Mouse (Mus musculus): ENCODE measurements around the gene Prkcq. TPM values are rescaled to one million over a fixed set of nuclear protein-coding genes. Genes with fewer than 3 reads are reported as not detected.

Gene Prkcq
- polyA plus RNA-seq (2015; fragmentation: Nextera tagmentation; extraction: Ambion mirVana): 20.1 and 20.8 TPM in 2 replicates

DNA sequence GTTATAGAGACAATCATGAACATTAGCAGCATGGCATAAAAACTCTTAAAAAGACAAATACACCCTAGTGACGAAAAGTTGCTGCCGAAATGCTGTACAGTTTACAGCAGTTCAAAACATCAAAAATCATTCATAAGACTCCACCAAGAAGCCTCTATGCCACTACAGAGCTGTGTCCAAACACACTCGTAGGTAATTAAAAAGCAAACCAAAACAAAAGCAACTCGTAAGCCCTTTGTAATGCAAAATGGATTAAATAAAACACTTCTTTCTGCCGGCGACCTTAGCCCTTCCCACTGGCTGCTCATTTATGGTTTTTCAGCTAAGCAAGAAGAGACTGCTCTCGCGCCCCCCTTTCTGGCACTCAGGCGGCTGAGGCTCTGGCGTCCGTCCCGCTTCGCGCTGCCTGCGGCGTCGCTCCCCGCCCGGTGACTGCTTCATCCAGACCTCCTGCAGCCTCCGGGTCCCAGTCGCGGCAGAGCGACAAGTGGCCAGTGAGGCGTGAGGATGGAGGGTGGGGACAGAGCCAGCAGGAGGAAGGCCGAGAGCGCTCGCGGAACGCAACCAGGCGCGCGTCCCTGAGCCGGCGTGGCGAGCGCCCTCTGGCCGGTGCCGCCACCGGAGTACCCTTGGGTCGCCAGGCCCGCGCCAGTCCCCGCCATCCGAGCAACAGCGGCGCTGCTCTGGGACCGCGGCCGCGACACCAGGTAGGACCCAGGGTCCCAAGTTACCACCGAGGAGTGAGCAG, at the start of gene Prkcq:
Gene Prkcq, plus strand, starts transcription at position 355 of the 748 bp plus-strand sequence.
- WGBS: 2% methylated on average over 50 of the region's 51 CpGs
- Histone ChIP-seq H3K36me3 (ENCODE audit: control insufficient read depth, insufficient read depth, low read length) (no peaks in the 10 kb centered on the region), H3K9me3 (ENCODE audit: control insufficient read depth, low read length) (no peaks in the 10 kb centered on the region), H3K4me1 (ENCODE audit: control insufficient read depth, insufficient read depth, low read depth, low read length) (peaks cover 7% of the 10 kb centered on the region), H3K4me2 (ENCODE audit: low read length) (peak within 1 kb of the TSS; percentile 69), H3K4me3 (ENCODE audit: low read length) (peak within 1 kb of the TSS; percentile 71), H3K27me3 (replicated peaks; ENCODE audit: control insufficient read depth, insufficient read depth, low read length) (no peaks in the 10 kb centered on the region; the same call in 1 of the 2 replicates), H3K9ac (ENCODE audit: low read depth, low read length) (peak within 1 kb of the TSS; percentile 78), H3K27ac (ENCODE audit: low read depth, low read length) (peak within 1 kb of the TSS; percentile 77)
- peak; percentile 91 for ATAC-seq

DNA sequence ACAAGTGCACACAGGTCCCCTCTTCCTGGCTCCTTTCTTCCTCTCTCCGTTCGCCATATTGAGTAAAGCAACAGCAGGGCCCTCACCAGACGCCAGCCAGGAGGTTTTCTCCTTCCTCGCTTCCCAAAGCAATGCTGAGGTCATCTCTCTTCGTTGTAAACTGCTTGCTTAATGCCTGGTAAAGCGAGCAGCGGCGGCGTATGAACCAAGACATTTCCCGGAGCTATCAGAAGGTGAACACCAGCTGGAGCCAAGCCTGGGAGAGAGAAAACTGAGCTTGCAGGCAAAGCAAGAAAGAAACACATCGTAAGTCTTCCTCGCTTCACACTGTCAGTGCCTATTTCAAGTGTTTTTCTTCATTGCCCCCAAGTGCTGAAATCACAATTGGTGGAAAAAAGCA, 41.0 kb upstream of the Prkcq start:
- WGBS: 89% methylated on average over 12 of the region's 12 CpGs
- H3K4me1 ChIP-seq (ENCODE audit: control insufficient read depth, insufficient read depth, low read depth, low read length): no peaks in the 10 kb centered on the region

DNA sequence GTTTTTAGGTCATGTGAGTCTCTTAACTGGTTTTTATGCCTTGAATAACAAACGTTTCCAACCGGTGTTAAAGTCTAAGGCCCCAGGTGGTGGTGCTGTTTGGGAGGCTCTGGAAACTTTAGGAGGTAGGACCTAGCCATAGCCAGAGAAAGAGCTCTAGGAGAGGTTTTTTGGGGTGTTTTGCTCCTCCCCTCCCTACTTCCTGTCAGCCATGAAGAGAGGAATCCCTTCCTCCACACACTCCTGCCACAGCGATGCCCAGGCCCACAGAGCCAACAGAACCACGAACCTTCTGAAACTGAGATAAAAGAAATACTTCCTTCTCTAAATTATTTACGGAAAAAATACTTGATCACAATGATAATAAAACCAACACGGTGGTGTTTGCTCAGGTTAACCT, 36.2 kb upstream of the Prkcq start:
- Histone ChIP-seq H3K4me3 (ENCODE audit: low read length) (no peak overlapping the region), H3K9ac (ENCODE audit: low read depth, low read length) (no peak overlapping the region), H3K4me1 (ENCODE audit: control insufficient read depth, insufficient read depth, low read depth, low read length) (no peaks in the 10 kb centered on the region), H3K4me2 (ENCODE audit: low read length) (no peak overlapping the region), H3K9me3 (ENCODE audit: control insufficient read depth, low read length) (peaks cover 4% of the 10 kb centered on the region; the same call in 1 of the 2 replicates), H3K27me3 (replicated peaks; ENCODE audit: control insufficient read depth, insufficient read depth, low read length) (no peaks in the 10 kb centered on the region), H3K27ac (ENCODE audit: low read depth, low read length) (no peak overlapping the region), H3K36me3 (ENCODE audit: control insufficient read depth, insufficient read depth, low read length) (no peaks in the 10 kb centered on the region)
- ATAC-seq: no peak
- WGBS: 79% methylated on average over 6 of the region's 6 CpGs

More for the DNA sequence above, 41.0 kb upstream of the Prkcq start:
- Histone ChIP-seq H3K4me2 (ENCODE audit: low read length) (no peak overlapping the region), H3K27ac (ENCODE audit: low read depth, low read length) (no peak overlapping the region), H3K27me3 (replicated peaks; ENCODE audit: control insufficient read depth, insufficient read depth, low read length) (no peaks in the 10 kb centered on the region), H3K4me3 (ENCODE audit: low read length) (no peak overlapping the region), H3K9me3 (ENCODE audit: control insufficient read depth, low read length) (no peaks in the 10 kb centered on the region), H3K36me3 (ENCODE audit: control insufficient read depth, insufficient read depth, low read length) (no peaks in the 10 kb centered on the region), H3K9ac (ENCODE audit: low read depth, low read length) (no peak overlapping the region)
- ATAC-seq: no peak

DNA sequence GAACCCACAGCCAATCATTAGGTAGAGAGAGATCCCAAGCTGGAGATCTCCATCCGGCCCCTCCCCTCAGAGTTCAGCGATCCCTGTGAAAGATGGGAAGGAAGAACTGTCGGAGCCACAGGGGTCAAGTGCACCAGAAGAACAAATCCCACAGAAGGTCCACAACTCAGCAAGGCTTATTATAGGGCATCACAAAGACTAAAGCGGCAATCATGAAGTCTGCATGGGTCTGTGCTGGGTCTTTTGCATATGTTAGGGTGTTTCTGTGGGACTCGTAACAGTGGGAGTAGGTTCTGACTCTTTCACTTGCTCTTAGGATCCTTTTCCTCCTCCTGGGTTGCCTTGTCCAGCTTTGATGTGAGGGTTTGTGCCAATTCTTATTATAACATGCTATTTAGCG, 33.8 kb upstream of the Prkcq start:
- Histone ChIP-seq H3K27me3 (replicated peaks; ENCODE audit: control insufficient read depth, insufficient read depth, low read length) (no peaks in the 10 kb centered on the region), H3K9ac (ENCODE audit: low read depth, low read length) (no peak overlapping the region), H3K4me3 (ENCODE audit: low read length) (no peak overlapping the region), H3K4me2 (ENCODE audit: low read length) (no peak overlapping the region), H3K27ac (ENCODE audit: low read depth, low read length) (no peak overlapping the region), H3K36me3 (ENCODE audit: control insufficient read depth, insufficient read depth, low read length) (no peaks in the 10 kb centered on the region), H3K9me3 (ENCODE audit: control insufficient read depth, low read length) (peaks cover 4% of the 10 kb centered on the region; the same call in 1 of the 2 replicates), H3K4me1 (ENCODE audit: control insufficient read depth, insufficient read depth, low read depth, low read length) (no peaks in the 10 kb centered on the region)
- 89% methylated on average over 6 of the region's 6 CpGs for WGBS
- no peak for ATAC-seq

- peak; percentile 50; the same call in 1 of the 2 replicates for ATAC-seq
- no peak overlapping the region for H3K4me2 ChIP-seq (ENCODE audit: low read length)
- no peaks in the 10 kb centered on the region for H3K36me3 ChIP-seq (ENCODE audit: control insufficient read depth, insufficient read depth, low read length)
- WGBS: 61% methylated on average over 1 of the region's 1 CpGs
- H3K9me3 ChIP-seq (ENCODE audit: control insufficient read depth, low read length): peaks cover 4% of the 10 kb centered on the region; the same call in 1 of the 2 replicates
- no peak overlapping the region for H3K4me3 ChIP-seq (ENCODE audit: low read length)
- H3K9ac ChIP-seq (ENCODE audit: low read depth, low read length): no peak overlapping the region
- no peaks in the 10 kb centered on the region for H3K4me1 ChIP-seq (ENCODE audit: control insufficient read depth, insufficient read depth, low read depth, low read length)
- no peak overlapping the region for H3K27ac ChIP-seq (ENCODE audit: low read depth, low read length)
- H3K27me3 ChIP-seq (replicated peaks; ENCODE audit: control insufficient read depth, insufficient read depth, low read length): no peaks in the 10 kb centered on the region
Observed at GRCm38 (mm10) chr2:11139518-11140152, 32.3 kb upstream of the Prkcq start.

GRCm38 (mm10) chr2:11140385-11140784, 31.5 kb upstream of the Prkcq start:
- Histone ChIP-seq H3K4me3 (ENCODE audit: low read length) (no peak overlapping the region), H3K36me3 (ENCODE audit: control insufficient read depth, insufficient read depth, low read length) (no peaks in the 10 kb centered on the region), H3K4me1 (ENCODE audit: control insufficient read depth, insufficient read depth, low read depth, low read length) (no peaks in the 10 kb centered on the region), H3K27me3 (replicated peaks; ENCODE audit: control insufficient read depth, insufficient read depth, low read length) (no peaks in the 10 kb centered on the region), H3K27ac (ENCODE audit: low read depth, low read length) (no peak overlapping the region), H3K9me3 (ENCODE audit: control insufficient read depth, low read length) (peaks cover 4% of the 10 kb centered on the region; the same call in 1 of the 2 replicates), H3K4me2 (ENCODE audit: low read length) (no peak overlapping the region), H3K9ac (ENCODE audit: low read depth, low read length) (no peak overlapping the region)
- no peak for ATAC-seq
- 85% methylated on average over 3 of the region's 3 CpGs for WGBS

GRCm38 (mm10) chr2:11149091-11149490, 22.8 kb upstream of the Prkcq start:
- Histone ChIP-seq H3K36me3 (ENCODE audit: control insufficient read depth, insufficient read depth, low read length) (no peaks in the 10 kb centered on the region), H3K9me3 (ENCODE audit: control insufficient read depth, low read length) (no peaks in the 10 kb centered on the region)

GRCm38 (mm10) chr2:11150975-11151374, 20.9 kb upstream of the Prkcq start:
- no peak for ATAC-seq
- no peak overlapping the region for H3K4me2 ChIP-seq (ENCODE audit: low read length)
- no peak overlapping the region for H3K27ac ChIP-seq (ENCODE audit: low read depth, low read length)
- H3K4me3 ChIP-seq (ENCODE audit: low read length): no peak overlapping the region
- no peaks in the 10 kb centered on the region for H3K36me3 ChIP-seq (ENCODE audit: control insufficient read depth, insufficient read depth, low read length)
- whole genome bisulfite sequencing: 69% methylated on average over 7 of the region's 7 CpGs
- no peaks in the 10 kb centered on the region for H3K9me3 ChIP-seq (ENCODE audit: control insufficient read depth, low read length)
- H3K4me1 ChIP-seq (ENCODE audit: control insufficient read depth, insufficient read depth, low read depth, low read length): no peaks in the 10 kb centered on the region
- H3K9ac ChIP-seq (ENCODE audit: low read depth, low read length): no peak overlapping the region
- no peaks in the 10 kb centered on the region for H3K27me3 ChIP-seq (replicated peaks; ENCODE audit: control insufficient read depth, insufficient read depth, low read length)

More at GRCm38 (mm10) chr2:11149091-11149490, 22.8 kb upstream of the Prkcq start:
- Histone ChIP-seq H3K9ac (ENCODE audit: low read depth, low read length) (no peak overlapping the region), H3K4me1 (ENCODE audit: control insufficient read depth, insufficient read depth, low read depth, low read length) (no peaks in the 10 kb centered on the region), H3K4me2 (ENCODE audit: low read length) (no peak overlapping the region), H3K4me3 (ENCODE audit: low read length) (no peak overlapping the region), H3K27ac (ENCODE audit: low read depth, low read length) (no peak overlapping the region), H3K27me3 (replicated peaks; ENCODE audit: control insufficient read depth, insufficient read depth, low read length) (no peaks in the 10 kb centered on the region)
- 93% methylated on average over 4 of the region's 4 CpGs for WGBS
- ATAC-seq: no peak

- peak; percentile 27; the same call in 1 of the 2 replicates for ATAC-seq
- H3K9ac ChIP-seq (ENCODE audit: low read depth, low read length): no peak overlapping the region
- WGBS: 64% methylated on average over 6 of the region's 6 CpGs
Observed at GRCm38 (mm10) chr2:11151655-11152323, 20.1 kb upstream of the Prkcq start.

More at GRCm38 (mm10) chr2:11151655-11152323, 20.1 kb upstream of the Prkcq start:
- Histone ChIP-seq H3K27ac (ENCODE audit: low read depth, low read length) (no peak overlapping the region), H3K4me2 (ENCODE audit: low read length) (no peak overlapping the region), H3K27me3 (replicated peaks; ENCODE audit: control insufficient read depth, insufficient read depth, low read length) (no peaks in the 10 kb centered on the region), H3K9me3 (ENCODE audit: control insufficient read depth, low read length) (no peaks in the 10 kb centered on the region), H3K36me3 (ENCODE audit: control insufficient read depth, insufficient read depth, low read length) (no peaks in the 10 kb centered on the region), H3K4me1 (ENCODE audit: control insufficient read depth, insufficient read depth, low read depth, low read length) (no peaks in the 10 kb centered on the region), H3K4me3 (ENCODE audit: low read length) (no peak overlapping the region)

All from hindbrain, embryonic 16.5 days (tissue).